Mouse (Mus musculus) forebrain, embryonic 11.5 days (tissue): ENCODE measurements at regions not wholly inside any gene's neighbourhood (a gene's known extent, or its start where the extent isn't known, plus 50 kb on each side); places are given as distances from the start of the nearest gene placed in this dataset.

ENCODE experiments used
- ATAC-seq: fragments of 200-750 bp; cut with Nextera tagmentation; replicated peaks from 2 replicates; pipeline ENCODE4 v1.8.0; 2017; ENCODE audit warnings: moderate TSS enrichment; ENCODE audit not compliant: low FRiP score
- DNase-seq: peaks from one replicate; pipeline ENCODE4 v3.0.0-alpha.2; 2017; ENCODE audit warnings: low spot score
- H3K27ac ChIP-seq: fragments of 300-500 bp; sonication (generic); 2 replicates; pipeline ENCODE4 v1.5.1; 2014; ENCODE audit warnings: low read depth, low read length
- H3K27me3 ChIP-seq: fragments of 300-500 bp; sonication (generic); 2 replicates; pipeline ENCODE4 v1.6.1; 2014; ENCODE audit warnings: mild to moderate bottlenecking, low read length, mixed read lengths; ENCODE audit not compliant: control insufficient read depth, insufficient read depth
- H3K36me3 ChIP-seq: fragments of 300-500 bp; sonication (generic); 2 replicates; pipeline ENCODE4 v1.6.1; 2014; ENCODE audit warnings: mild to moderate bottlenecking, low read length, moderate library complexity, mixed read lengths; ENCODE audit not compliant: control insufficient read depth, insufficient read depth
- H3K4me1 ChIP-seq: fragments of 300-500 bp; sonication (generic); replicated peaks from 2 replicates; pipeline ENCODE4 v1.6.1; 2014; ENCODE audit warnings: low read length, mixed read lengths; ENCODE audit not compliant: control insufficient read depth, insufficient read depth
- H3K4me2 ChIP-seq: fragments of 300-500 bp; sonication (generic); 2 replicates; pipeline ENCODE4 v1.6.1; 2014; ENCODE audit warnings: low read depth, mild to moderate bottlenecking, low read length, moderate library complexity, mixed read lengths; ENCODE audit not compliant: severe bottlenecking
- H3K4me3 ChIP-seq: fragments of 300-500 bp; sonication (generic); 2 replicates; pipeline ENCODE4 v1.5.1; 2014; ENCODE audit warnings: low read depth, low read length
- H3K9ac ChIP-seq: fragments of 300-500 bp; sonication (generic); 2 replicates; pipeline ENCODE4 v1.6.1; 2014; ENCODE audit warnings: low read length
- H3K9me3 ChIP-seq: fragments of 300-500 bp; sonication (generic); 2 replicates; pipeline ENCODE4 v1.6.1; 2016; ENCODE audit warnings: low read length, mixed read lengths; ENCODE audit not compliant: control insufficient read depth
- WGBS: fragments of 180-500 bp; shearing (Covaris S2); extraction: QIAGEN DNeasy Blood & Tissue Kit; methylation state at CpG from one replicate; pipeline ENCODE4 v1.1.7; 2014; 5-methylcytosine and 5-hydroxymethylcytosine counted together

GRCm38 (mm10) chr12:91958086-91958485 lies 109.1 kb upstream of the Sel1l start:
- no peaks in the 10 kb centered on the region for H3K36me3 ChIP-seq
- H3K9ac ChIP-seq = no peak overlapping the region
- H3K4me2 ChIP-seq = no peak overlapping the region
- DNase-seq = no peak
- no peak overlapping the region for H3K4me3 ChIP-seq
- H3K9me3 ChIP-seq = no peaks in the 10 kb centered on the region
- no peaks in the 10 kb centered on the region for H3K4me1 ChIP-seq
- H3K27me3 ChIP-seq = no peaks in the 10 kb centered on the region
- H3K27ac ChIP-seq = no peak overlapping the region
- ATAC-seq = no peak
- 69% methylated on average over 4 of the region's 4 CpGs for WGBS

GRCm38 (mm10) chr12:91956411-91956810 lies 107.5 kb upstream of the Sel1l start:
- 88% methylated on average over 3 of the region's 3 CpGs for WGBS
- ATAC-seq (no peak), DNase-seq (no peak)
- Histone ChIP-seq H3K27ac (no peak overlapping the region), H3K27me3 (no peaks in the 10 kb centered on the region), H3K9me3 (no peaks in the 10 kb centered on the region), H3K4me2 (no peak overlapping the region), H3K9ac (no peak overlapping the region), H3K4me3 (no peak overlapping the region), H3K4me1 (no peaks in the 10 kb centered on the region), H3K36me3 (no peaks in the 10 kb centered on the region)

- WGBS = 88% methylated on average over 8 of the region's 8 CpGs
- Histone ChIP-seq H3K4me2 (no peak overlapping the region), H3K9ac (no peak overlapping the region), H3K36me3 (no peaks in the 10 kb centered on the region), H3K9me3 (no peaks in the 10 kb centered on the region), H3K27ac (no peak overlapping the region), H3K27me3 (no peaks in the 10 kb centered on the region), H3K4me3 (no peak overlapping the region), H3K4me1 (no peaks in the 10 kb centered on the region)
- ATAC-seq = no peak
- DNase-seq = no peak
Observed at GRCm38 (mm10) chr12:91948602-91949167, 99.7 kb upstream of the Sel1l start.

- no peak overlapping the region for H3K27ac ChIP-seq
- no peak overlapping the region for H3K4me3 ChIP-seq
- WGBS = 72% methylated on average over 3 of the region's 3 CpGs
- no peak for DNase-seq
- ATAC-seq = no peak
- no peaks in the 10 kb centered on the region for H3K9me3 ChIP-seq
- no peaks in the 10 kb centered on the region for H3K4me1 ChIP-seq
- no peak overlapping the region for H3K9ac ChIP-seq
- H3K4me2 ChIP-seq = no peak overlapping the region
- H3K27me3 ChIP-seq = no peaks in the 10 kb centered on the region
- no peaks in the 10 kb centered on the region for H3K36me3 ChIP-seq
Observed at GRCm38 (mm10) chr12:91947998-91948397, 99.0 kb upstream of the Sel1l start.

- Histone ChIP-seq H3K4me2 (no peak overlapping the region), H3K9me3 (no peaks in the 10 kb centered on the region), H3K4me3 (no peak overlapping the region), H3K4me1 (no peaks in the 10 kb centered on the region), H3K27me3 (no peaks in the 10 kb centered on the region), H3K9ac (no peak overlapping the region), H3K27ac (no peak overlapping the region), H3K36me3 (no peaks in the 10 kb centered on the region)
- DNase-seq (no peak), ATAC-seq (no peak)
- 84% methylated on average over 3 of the region's 3 CpGs for WGBS
Observed at GRCm38 (mm10) chr12:91946541-91946940, 97.6 kb upstream of the Sel1l start.

- DNase-seq = no peak
- H3K27me3 ChIP-seq = no peaks in the 10 kb centered on the region
- no peak overlapping the region for H3K4me2 ChIP-seq
- no peak overlapping the region for H3K4me3 ChIP-seq
- whole genome bisulfite sequencing = 64% methylated on average over 7 of the region's 7 CpGs
- no peaks in the 10 kb centered on the region for H3K36me3 ChIP-seq
- H3K4me1 ChIP-seq = no peaks in the 10 kb centered on the region
- H3K9me3 ChIP-seq = no peaks in the 10 kb centered on the region
- ATAC-seq = no peak
- H3K9ac ChIP-seq = no peak overlapping the region
- H3K27ac ChIP-seq = no peak overlapping the region
Observed at GRCm38 (mm10) chr12:91932490-91933361, 83.8 kb upstream of the Sel1l start.

GRCm38 (mm10) chr12:91931586-91931985 lies 82.6 kb upstream of the Sel1l start:
- H3K4me1 ChIP-seq = no peaks in the 10 kb centered on the region
- whole genome bisulfite sequencing = 80% methylated on average over 6 of the region's 6 CpGs
- no peak overlapping the region for H3K4me2 ChIP-seq
- H3K27ac ChIP-seq = no peak overlapping the region
- H3K9me3 ChIP-seq = no peaks in the 10 kb centered on the region
- DNase-seq (no peak), ATAC-seq (no peak; the same call in 1 of the 2 replicates)
- H3K9ac ChIP-seq = no peak overlapping the region
- H3K4me3 ChIP-seq = no peak overlapping the region
- H3K36me3 ChIP-seq = no peaks in the 10 kb centered on the region
- H3K27me3 ChIP-seq = no peaks in the 10 kb centered on the region

- Histone ChIP-seq H3K27me3 (no peaks in the 10 kb centered on the region), H3K4me1 (no peaks in the 10 kb centered on the region), H3K4me2 (no peak overlapping the region), H3K36me3 (no peaks in the 10 kb centered on the region), H3K9ac (no peak overlapping the region), H3K27ac (no peak overlapping the region), H3K4me3 (no peak overlapping the region), H3K9me3 (no peaks in the 10 kb centered on the region)
- WGBS = 75% methylated on average over 7 of the region's 7 CpGs
- ATAC-seq (no peak), DNase-seq (no peak)
Observed at GRCm38 (mm10) chr12:91929386-91930054, 80.6 kb upstream of the Sel1l start.
